Mouse (Mus musculus): ENCODE results near the gene Anxa11. TPM values are rescaled to one million over a fixed set of nuclear protein-coding genes. Genes with fewer than 3 reads are reported as not detected.
"Not testable (repeated sequence)": the region's sequence is repeated elsewhere in the genome, so short reads cannot be mapped to it uniquely, and the experiment has no call there.

Anxa11 gene
- polyA plus RNA-seq, 1 experiment = 64.2 TPM

- not testable (repeated sequence) for H3K36me3 ChIP-seq (ENCODE audit: control insufficient read depth, insufficient read depth, low read length); H3K4me1 ChIP-seq (ENCODE audit: control insufficient read depth, insufficient read depth, insufficient read length); H3K4me3 ChIP-seq (ENCODE audit: extremely low read depth, insufficient read depth, insufficient read length); DNase-seq (ENCODE audit: low read depth in 1 of 2, low spot score in 2 of 2); H3K27ac ChIP-seq (ENCODE audit: insufficient read depth, low read length); H3K27me3 ChIP-seq (ENCODE audit: control insufficient read depth, insufficient read depth, low read length)
- no CpG with 5 or more reads among the region's 5 CpGs for WGBS
These were observed 76.6 kb downstream of the Anxa11 start for GRCm38 (mm10) chr14:25918427-25919170.

DNA sequence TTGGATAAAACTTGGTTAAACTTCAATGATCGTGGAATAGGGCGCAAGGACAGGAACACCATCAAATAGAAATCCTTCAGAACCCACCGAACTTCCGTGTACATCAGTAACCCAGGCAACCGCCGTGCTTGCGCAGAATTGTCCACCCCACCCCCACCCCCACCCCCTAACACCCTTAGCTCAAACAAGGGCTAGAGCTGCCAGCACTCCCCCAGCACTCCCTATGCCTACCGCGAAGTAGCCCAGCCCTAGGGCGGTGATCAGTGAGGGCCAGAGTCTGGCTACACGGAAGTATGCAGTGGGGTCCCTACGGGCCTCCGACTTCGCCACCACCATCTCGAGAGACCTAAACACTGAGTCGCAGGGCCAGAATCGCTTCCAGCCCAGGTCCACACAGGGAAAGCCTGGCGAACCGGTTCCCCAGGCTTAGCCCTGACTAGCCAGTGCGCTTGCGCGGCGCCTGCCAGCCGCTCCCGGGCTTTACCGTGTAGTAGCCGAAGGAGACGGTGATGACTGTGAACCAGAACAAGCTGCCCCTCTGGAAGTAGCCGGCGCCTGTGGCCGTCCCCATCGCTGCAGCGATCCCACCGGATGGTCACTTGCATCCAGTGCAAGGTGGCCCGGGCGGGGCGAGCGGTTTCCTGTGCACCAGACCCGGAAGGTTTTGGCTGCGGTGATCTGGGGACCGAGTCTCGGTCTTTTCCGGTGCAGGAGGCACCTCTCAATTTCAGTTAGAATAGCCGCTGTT, 85.0 kb downstream of the Anxa11 start:
- not testable (repeated sequence) for H3K36me3 ChIP-seq (ENCODE audit: control insufficient read depth, insufficient read depth, low read length); H3K4me1 ChIP-seq (ENCODE audit: control insufficient read depth, insufficient read depth, insufficient read length); H3K4me3 ChIP-seq (ENCODE audit: extremely low read depth, insufficient read depth, insufficient read length); DNase-seq (ENCODE audit: low read depth in 1 of 2, low spot score in 2 of 2); H3K27ac ChIP-seq (ENCODE audit: insufficient read depth, low read length); H3K27me3 ChIP-seq (ENCODE audit: control insufficient read depth, insufficient read depth, low read length)
- WGBS = no CpG with 5 or more reads among the region's 44 CpGs

DNA sequence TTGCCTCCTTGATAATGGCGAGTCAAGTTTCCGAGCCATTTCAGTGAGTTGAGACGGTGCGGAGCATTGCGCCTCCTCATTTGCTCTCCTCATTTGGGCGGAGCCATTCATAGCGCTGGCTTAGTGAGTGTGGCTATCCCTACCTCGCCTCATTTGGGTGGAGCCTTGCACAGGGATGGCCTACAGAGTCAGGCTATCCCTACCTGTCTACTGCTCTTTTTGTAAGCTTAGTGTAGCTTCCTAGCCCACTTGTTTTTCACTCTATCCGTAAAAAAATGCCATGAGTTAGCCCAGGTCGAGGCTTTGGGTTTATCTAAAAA, 85.6 kb downstream of the Anxa11 start, which contains the start of gene Tmem254a:
Gene Tmem254a (minus strand): TSS at position 111 of the 320 bp plus-strand sequence.
- not testable (repeated sequence) for H3K27ac ChIP-seq (ENCODE audit: insufficient read depth, low read length); H3K36me3 ChIP-seq (ENCODE audit: control insufficient read depth, insufficient read depth, low read length); DNase-seq (ENCODE audit: low read depth in 1 of 2, low spot score in 2 of 2); H3K4me3 ChIP-seq (ENCODE audit: extremely low read depth, insufficient read depth, insufficient read length); H3K27me3 ChIP-seq (ENCODE audit: control insufficient read depth, insufficient read depth, low read length); H3K4me1 ChIP-seq (ENCODE audit: control insufficient read depth, insufficient read depth, insufficient read length)
- no CpG with 5 or more reads among the region's 10 CpGs for WGBS

Other genes with a start within 250 kb of the Anxa11 start
- 50.4 and 68.4 TPM in 2 replicates for gene Ppif, start 148.0 kb upstream of the Anxa11 start, polyA plus RNA-seq (2012; rRNA removed)
- gene Zcchc24, start 73.1 kb upstream of the Anxa11 start, polyA plus RNA-seq (2012; rRNA removed) = 14.9 and 17.4 TPM in 2 replicates
- gene Plac9a, start 60.9 kb downstream of the Anxa11 start, polyA plus RNA-seq (2012; rRNA removed) = 1.2 and 1.6 TPM in 2 replicates
- gene Tmem254a, start 85.5 kb downstream of the Anxa11 start, polyA plus RNA-seq (2012; rRNA removed) = 2.7 and 3.1 TPM in 2 replicates
- not detected in 2 replicates for gene Cphx1, start 96.1 kb downstream of the Anxa11 start, polyA plus RNA-seq (2012; rRNA removed)
- gene Duxbl1, start 136.4 kb downstream of the Anxa11 start, polyA plus RNA-seq (2012; rRNA removed) = 0.08 and 0.22 TPM in 2 replicates
- gene Gm9780, start 200.6 kb downstream of the Anxa11 start, polyA plus RNA-seq (2012; rRNA removed) = 73.5 and 97.8 TPM in 2 replicates
- gene Tmem254c, start 225.2 kb downstream of the Anxa11 start, polyA plus RNA-seq (2012; rRNA removed) = 7.2 and 10.3 TPM in 2 replicates
- gene Cphx2, start 239.4 kb downstream of the Anxa11 start, polyA plus RNA-seq (2012; rRNA removed) = not detected in 2 replicates
- gene Cphx3, start 240.1 kb downstream of the Anxa11 start, polyA plus RNA-seq (2012; rRNA removed) = not detected in 2 replicates

All from spleen, adult 2 months (tissue).